Mouse (Mus musculus) kidney, postnatal 0 days (tissue): ENCODE data around the gene Limk2. TPM values are rescaled to one million over a fixed set of nuclear protein-coding genes. Genes with fewer than 3 reads are reported as not detected.

Experiments
- ATAC-seq: fragments of 200-750 bp; cut with Nextera tagmentation; replicated peaks from 2 replicates; pipeline ENCODE4 v1.8.0; 2017; ENCODE audit warnings: low read depth, moderate number of reproducible peaks, moderate TSS enrichment, moderate library complexity; ENCODE audit not compliant: low FRiP score
- DNase-seq: peaks from one replicate; pipeline ENCODE4 v3.0.0-alpha.2; 2016; ENCODE audit warnings: low spot score
- H3K27ac ChIP-seq: fragments of 300-500 bp; sonication (generic); 2 replicates; pipeline ENCODE4 v1.5.1; 2014; ENCODE audit warnings: mild to moderate bottlenecking
- H3K27me3 ChIP-seq: fragments of 300-500 bp; sonication (generic); 2 replicates; pipeline ENCODE4 v1.6.1; 2014; ENCODE audit warnings: low read length, mixed read lengths; ENCODE audit not compliant: insufficient read depth
- H3K36me3 ChIP-seq: fragments of 300-500 bp; sonication (generic); 2 replicates; pipeline ENCODE4 v1.6.1; 2014; ENCODE audit warnings: low read length, mixed read lengths; ENCODE audit not compliant: insufficient read depth
- H3K4me1 ChIP-seq: fragments of 300-500 bp; sonication (generic); replicated peaks from 2 replicates; pipeline ENCODE4 v1.6.1; 2014; ENCODE audit warnings: antibody characterized with exemption, low read length, mixed read lengths; ENCODE audit not compliant: insufficient read depth
- H3K4me2 ChIP-seq: fragments of 300-500 bp; sonication (generic); 2 replicates; pipeline ENCODE4 v1.6.1; 2014; ENCODE audit warnings: mild to moderate bottlenecking, low read length, moderate library complexity, mixed read lengths
- H3K4me3 ChIP-seq: fragments of 300-500 bp; sonication (generic); replicated peaks from 2 replicates; pipeline ENCODE4 v1.5.1; 2014; ENCODE audit warnings: low read depth, low read length
- H3K9ac ChIP-seq: fragments of 300-500 bp; sonication (generic); 2 replicates; pipeline ENCODE4 v1.6.1; 2014; ENCODE audit warnings: low read depth, low read length
- H3K9me3 ChIP-seq: fragments of 300-500 bp; sonication (generic); replicated peaks from 2 replicates; pipeline ENCODE4 v1.6.1; 2016; ENCODE audit warnings: low read length, inconsistent platforms, mixed read lengths
- CTCF ChIP-seq: IDR thresholded peaks from 2 replicates; pipeline ENCODE4 v1.5.1; 2016; ENCODE audit warnings: antibody characterized with exemption, low read depth, mild to moderate bottlenecking, moderate library complexity
- WGBS: fragments of 180-500 bp; shearing (Covaris S2); extraction: QIAGEN DNeasy Blood & Tissue Kit; methylation state at CpG from one replicate; pipeline ENCODE4 v1.1.7; 2014; 5-methylcytosine and 5-hydroxymethylcytosine counted together
- polyA plus RNA-seq: library from polyadenylated mRNA; unstranded; fragments of >200 nt; fragmentation: Nextera tagmentation; extraction: Ambion mirVana; gene quantifications from 2 replicates; pipeline ENCODE4 v1.2.1, GENCODE M21; 2015

Limk2 gene
- 28.8 and 31.8 TPM in 2 replicates for polyA plus RNA-seq

DNA sequence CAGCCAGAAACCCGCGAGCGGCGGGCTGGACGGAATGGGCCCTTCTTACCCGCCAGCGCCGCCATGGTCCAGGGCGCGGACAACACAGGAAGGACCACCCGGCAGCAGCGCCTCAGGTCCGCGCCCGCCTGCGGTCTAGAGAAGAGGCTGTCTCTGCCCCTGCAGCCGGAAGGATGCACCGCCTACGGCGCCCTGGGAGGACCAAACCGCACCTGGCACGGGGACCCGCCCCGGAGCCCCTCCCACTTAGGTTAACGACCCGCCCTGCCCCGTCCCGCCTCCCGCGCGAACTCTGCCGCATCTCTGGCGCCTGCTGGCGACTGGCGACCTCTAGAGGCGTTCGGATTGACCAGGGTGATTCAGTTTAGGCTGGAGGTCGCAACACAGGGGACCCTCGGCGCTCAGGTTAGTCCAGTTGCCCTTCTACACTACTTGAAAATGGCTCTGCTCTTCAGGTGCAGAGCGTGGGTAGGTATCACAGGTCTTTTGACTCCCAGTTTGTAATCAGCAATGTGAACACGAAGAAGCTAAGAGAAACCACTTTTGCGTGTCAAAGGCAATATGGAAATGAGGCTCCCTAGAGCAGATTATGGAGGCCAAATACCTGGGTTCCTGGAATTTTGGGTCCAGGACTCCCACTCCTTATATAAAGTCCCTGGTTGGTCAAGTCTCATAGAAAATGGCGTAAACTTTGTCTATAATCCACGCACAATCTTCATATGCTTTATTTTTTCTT, at the start of gene Limk2:
Gene Limk2, minus strand, starts transcription at position 193 of the 736 bp plus-strand sequence.
- Histone ChIP-seq H3K4me1 (no peaks in the 10 kb centered on the region; the same call in 1 of the 2 replicates), H3K4me2 (peak within 1 kb of the TSS; percentile 78), H3K4me3 (peak within 1 kb of the TSS; percentile 83), H3K9me3 (no peaks in the 10 kb centered on the region), H3K36me3 (0 out of 2 replicates have a peak, but pooled peaks cover under 1% of the 10 kb centered on the region), H3K27ac (peak within 1 kb of the TSS; percentile 77), H3K9ac (peak within 1 kb of the TSS; percentile 80), H3K27me3 (no peaks in the 10 kb centered on the region)
- 4% methylated on average over 45 of the region's 45 CpGs for WGBS
- ATAC-seq (peak; percentile 97), DNase-seq (peak; percentile 95)
- TF ChIP-seq CTCF: peak; percentile 89

DNA sequence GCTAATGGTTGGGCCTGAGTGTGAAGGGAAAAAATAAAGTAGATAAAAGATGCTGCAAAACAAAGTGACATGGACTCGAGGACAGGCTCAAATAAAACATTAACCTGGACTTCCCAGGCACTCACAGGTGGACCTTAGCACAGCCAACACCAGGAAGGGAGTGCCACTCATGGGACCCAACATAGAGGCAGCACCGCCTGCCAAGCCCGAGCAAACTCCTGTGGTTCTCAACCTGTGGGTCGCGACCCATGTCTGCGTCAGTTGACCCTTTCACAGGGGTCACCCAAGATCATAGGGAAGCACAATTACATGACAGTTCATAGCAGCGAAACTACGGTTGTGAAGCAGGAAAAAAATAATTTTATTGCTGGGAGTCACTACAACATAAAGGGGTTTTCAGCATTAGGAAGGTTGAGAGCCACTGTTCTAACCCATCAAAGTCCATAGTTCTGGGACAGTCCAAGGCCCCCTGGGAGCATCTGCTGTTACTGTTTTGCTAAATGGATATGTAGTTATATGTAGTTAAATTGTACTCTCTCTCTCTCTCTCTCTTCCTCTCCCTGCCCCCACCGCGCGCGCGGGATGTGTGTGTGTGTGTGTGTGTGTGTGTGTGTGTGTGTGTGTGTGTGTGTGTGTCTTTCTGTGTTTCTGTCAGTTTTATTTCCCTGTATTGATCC, 49.6 kb upstream of the Limk2 start:
- Histone ChIP-seq H3K9ac (no peak overlapping the region), H3K27ac (peak overlapping the region; percentile 47; the same call in 1 of the 2 replicates), H3K27me3 (no peaks in the 10 kb centered on the region), H3K36me3 (no peaks in the 10 kb centered on the region), H3K9me3 (no peaks in the 10 kb centered on the region), H3K4me1 (peaks cover under 1% of the 10 kb centered on the region; the same call in 1 of the 2 replicates), H3K4me2 (no peak overlapping the region), H3K4me3 (no peak overlapping the region)
- TF ChIP-seq CTCF: no peak
- peak; percentile 87 for ATAC-seq
- DNase-seq: no peak
- 73% methylated on average over 13 of the region's 13 CpGs for WGBS

- WGBS: 25% methylated on average over 1 of the region's 1 CpGs
- H3K36me3 ChIP-seq: no peaks in the 10 kb centered on the region
- H3K9me3 ChIP-seq: no peaks in the 10 kb centered on the region
- no peak overlapping the region for H3K27ac ChIP-seq
- H3K4me3 ChIP-seq: no peak overlapping the region
- DNase-seq (peak; percentile 60), ATAC-seq (no peak)
- H3K27me3 ChIP-seq: no peaks in the 10 kb centered on the region
- H3K4me2 ChIP-seq: no peak overlapping the region
- H3K4me1 ChIP-seq: peaks cover 4% of the 10 kb centered on the region; the same call in 1 of the 2 replicates
- no peak overlapping the region for H3K9ac ChIP-seq
- TF ChIP-seq CTCF: peak; percentile 87
These were observed 47.4 kb upstream of the Limk2 start for GRCm38 (mm10) chr11:3456354-3456753.

DNA sequence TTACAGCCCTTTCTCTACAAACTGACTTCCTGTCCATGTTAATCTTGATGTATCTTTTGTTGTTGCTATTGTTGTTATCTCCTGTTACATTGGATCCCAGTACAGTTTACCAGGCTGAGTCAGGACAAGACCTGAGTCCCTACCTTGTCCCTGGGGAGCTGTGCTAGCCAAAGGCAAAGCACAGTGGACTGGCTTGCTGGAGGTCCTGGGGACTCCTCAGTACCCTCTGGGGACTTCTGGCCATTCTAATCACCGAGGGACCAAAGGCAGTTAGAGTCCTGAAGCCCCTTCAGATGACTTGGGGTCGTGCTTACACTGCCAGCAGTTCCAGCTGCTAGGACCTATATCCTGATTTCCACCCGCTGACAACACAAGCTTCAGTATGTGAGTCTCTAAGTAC, 45.5 kb upstream of the Limk2 start:
- Histone ChIP-seq H3K4me3 (no peak overlapping the region), H3K9ac (no peak overlapping the region), H3K27me3 (no peaks in the 10 kb centered on the region), H3K27ac (no peak overlapping the region), H3K9me3 (no peaks in the 10 kb centered on the region), H3K4me1 (peaks cover 9% of the 10 kb centered on the region; the same call in 1 of the 2 replicates), H3K36me3 (no peaks in the 10 kb centered on the region), H3K4me2 (no peak overlapping the region)
- TF ChIP-seq CTCF: no peak
- ATAC-seq (no peak), DNase-seq (no peak)
- 95% methylated on average over 3 of the region's 3 CpGs for WGBS

- TF ChIP-seq CTCF: peak; percentile 46; the same call in 1 of the 2 replicates
- H3K4me2 ChIP-seq: peak overlapping the region; percentile 78
- H3K27me3 ChIP-seq: no peaks in the 10 kb centered on the region
- no peak overlapping the region for H3K9ac ChIP-seq
- DNase-seq: no peak
- ATAC-seq: no peak
- no peaks in the 10 kb centered on the region for H3K36me3 ChIP-seq
- 0 out of 2 replicates have a peak overlapping the region, but pooled peaks have one; percentile 94 for H3K4me3 ChIP-seq
- H3K27ac ChIP-seq: no peak overlapping the region
- H3K4me1 ChIP-seq: peaks cover 9% of the 10 kb centered on the region; the same call in 1 of the 2 replicates
- WGBS: 65% methylated on average over 6 of the region's 6 CpGs
- H3K9me3 ChIP-seq: no peaks in the 10 kb centered on the region
These were observed 44.5 kb upstream of the Limk2 start for GRCm38 (mm10) chr11:3453467-3453866.

GRCm38 (mm10) chr11:3452769-3453168, 43.8 kb upstream of the Limk2 start:
- TF ChIP-seq CTCF: no peak
- WGBS: 0% methylated on average over 9 of the region's 9 CpGs
- ATAC-seq: peak; percentile 53

More at GRCm38 (mm10) chr11:3452769-3453168, 43.8 kb upstream of the Limk2 start:
- H3K9ac ChIP-seq: peak overlapping the region; percentile 90
- DNase-seq: peak; percentile 54
- peaks cover 9% of the 10 kb centered on the region; the same call in 1 of the 2 replicates for H3K4me1 ChIP-seq
- no peaks in the 10 kb centered on the region for H3K27me3 ChIP-seq
- H3K4me3 ChIP-seq: peak overlapping the region; percentile 94
- H3K36me3 ChIP-seq: no peaks in the 10 kb centered on the region
- H3K4me2 ChIP-seq: peak overlapping the region; percentile 78
- no peaks in the 10 kb centered on the region for H3K9me3 ChIP-seq
- H3K27ac ChIP-seq: peak overlapping the region; percentile 91
